Mouse (Mus musculus) skeletal muscle tissue, adult 2 months (tissue): Measurements from ENCODE around the gene Ahcy.
A peak's percentile ranks its signal among the peaks of the same experiment; 100 is the strongest.
"Not testable (repeated sequence)": the region's sequence is repeated elsewhere in the genome, so short reads cannot be mapped to it uniquely, and the experiment has no call there.

ENCODE experiments used
- DNase-seq: peaks from one replicate; pipeline ENCODE4 v3.0.0-alpha.2; 2012; ENCODE audit warnings: low read depth, low spot score

Gene Ahcy

GRCm38 (mm10) chr2:155074766-155075330 lies 551 bp upstream of the Ahcy start:
- DNase-seq: no peak

DNA sequence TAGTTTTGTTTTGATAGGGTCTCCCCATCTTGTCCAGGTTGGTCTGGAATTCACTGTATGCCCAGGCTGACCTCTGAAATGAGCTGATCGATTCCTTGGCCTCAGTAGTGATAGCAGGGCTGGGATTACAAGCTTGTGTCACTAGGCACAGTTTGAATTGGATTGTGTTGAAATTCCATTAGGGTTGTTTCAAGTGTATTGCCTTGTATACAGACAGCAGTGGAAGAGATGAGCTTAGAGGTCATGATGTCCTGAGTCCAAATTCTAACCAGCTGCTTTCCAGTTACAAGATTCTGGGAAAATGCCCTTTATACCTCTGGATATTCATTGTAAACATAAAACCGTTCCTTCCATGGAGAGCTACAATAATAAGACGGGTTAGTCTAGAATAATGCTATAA lies 950 bp downstream of the Ahcy start:
- DNase-seq: no peak

- no peak for DNase-seq
These were observed 1.7 kb downstream of the Ahcy start for GRCm38 (mm10) chr2:155072353-155073145.

GRCm38 (mm10) chr2:155071027-155071426 lies 3.3 kb downstream of the Ahcy start:
- DNase-seq: no peak

- DNase-seq: no peak
These were observed 16.9 kb downstream of the Ahcy start for GRCm38 (mm10) chr2:155057361-155057760.

GRCm38 (mm10) chr2:155056076-155056578 lies 18.2 kb downstream of the Ahcy start:
- DNase-seq: no peak

DNA sequence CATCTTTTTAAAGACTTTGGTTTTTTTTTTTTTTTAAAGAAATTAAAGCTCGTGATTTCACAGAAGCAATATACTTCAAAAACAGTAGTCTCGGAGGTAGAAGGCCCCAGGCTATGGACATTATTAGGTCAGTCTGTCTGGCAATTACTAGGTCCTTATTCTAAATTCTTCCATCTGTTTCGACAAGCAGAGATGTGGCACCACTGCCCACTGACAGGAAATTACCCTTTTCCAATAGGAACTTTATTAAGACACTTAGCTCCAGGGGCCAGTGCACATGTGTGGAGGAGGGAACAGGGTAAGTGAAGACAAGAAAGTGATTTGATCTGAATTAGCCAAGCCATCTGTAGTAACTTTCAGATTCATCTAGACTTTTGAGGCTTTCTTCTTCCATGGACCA lies 19.6 kb downstream of the Ahcy start:
- no peak for DNase-seq

GRCm38 (mm10) chr2:155053512-155053911 lies 20.8 kb downstream of the Ahcy start:
- DNase-seq: not testable (repeated sequence)

DNA sequence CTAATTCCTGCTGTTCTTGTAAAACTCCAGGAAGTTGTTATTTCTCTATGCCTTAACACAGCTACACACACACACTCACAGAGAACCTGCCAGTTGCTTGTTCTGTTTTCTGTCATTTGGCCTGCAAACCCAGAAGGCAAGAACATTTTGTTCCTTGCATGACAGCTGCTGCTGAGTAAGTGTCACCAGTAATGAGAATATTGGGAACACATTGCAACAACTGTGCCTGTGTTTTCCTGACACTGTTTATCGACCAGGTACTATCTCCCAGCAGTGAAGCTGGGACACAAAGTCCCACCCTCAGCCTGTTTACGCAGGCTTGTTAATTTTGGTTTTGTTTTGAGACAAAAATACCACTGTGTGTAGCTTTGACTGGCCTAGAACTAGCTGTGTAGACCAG lies 21.6 kb downstream of the Ahcy start:
- peak; percentile 64 for DNase-seq

- DNase-seq: no peak
These were observed 22.5 kb downstream of the Ahcy start for GRCm38 (mm10) chr2:155051622-155052351.

DNA sequence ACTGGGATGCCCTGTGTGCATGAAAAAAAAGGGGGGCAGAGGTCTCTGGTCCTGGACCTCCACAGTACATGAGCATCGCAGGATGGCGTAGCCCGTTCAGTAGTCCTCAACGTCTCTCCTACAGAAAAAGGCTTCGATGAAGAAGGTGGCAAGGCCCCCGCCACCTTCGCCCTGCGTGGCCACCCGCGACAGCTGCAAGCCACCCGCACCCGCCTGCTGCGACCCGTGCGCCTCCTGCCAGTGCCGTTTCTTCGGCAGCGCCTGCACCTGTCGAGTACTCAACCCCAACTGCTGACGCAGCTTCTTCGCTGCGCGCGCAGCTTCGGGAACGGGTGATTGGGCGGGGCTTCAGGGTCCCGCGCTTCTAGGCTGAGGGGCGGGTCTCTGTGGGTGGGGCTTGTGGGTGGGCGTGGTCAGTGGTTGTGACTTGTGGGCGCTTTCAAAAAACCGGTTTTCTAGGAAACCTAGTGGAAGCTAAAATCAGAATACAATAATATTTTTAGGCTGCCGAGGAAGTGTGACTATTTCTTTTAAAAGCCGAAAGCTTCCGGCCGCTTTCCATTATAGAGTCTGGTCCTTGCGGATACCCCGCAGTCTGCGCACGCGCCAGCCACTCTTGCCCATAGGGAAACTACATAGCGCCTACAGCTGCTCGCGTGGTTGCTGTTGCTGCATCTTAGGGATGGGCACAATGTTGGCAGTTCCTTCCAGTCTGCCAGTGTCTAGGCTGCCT lies 23.6 kb downstream of the Ahcy start:
- peak; percentile 97 for DNase-seq

DNA sequence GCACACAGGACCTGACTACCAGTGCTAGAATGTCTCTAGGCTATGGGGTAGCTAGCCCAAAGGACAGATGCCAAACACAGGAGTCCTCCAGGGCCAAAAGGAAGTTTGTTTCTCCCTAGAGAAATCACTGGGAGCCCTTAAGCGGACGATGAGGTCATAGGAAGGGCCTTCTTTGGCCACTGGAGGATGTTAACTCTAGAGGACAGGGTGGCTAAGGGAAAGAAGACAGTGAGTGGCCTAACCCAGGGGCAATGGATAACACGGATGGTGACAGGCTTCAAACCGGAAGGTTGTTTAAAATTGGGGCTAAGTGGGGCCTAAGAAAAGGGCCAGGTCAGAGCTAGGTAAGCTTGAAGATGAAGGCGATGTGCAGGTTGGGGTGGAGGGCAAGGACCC lies 24.2 kb downstream of the Ahcy start:
- DNase-seq: peak; percentile 36

DNA sequence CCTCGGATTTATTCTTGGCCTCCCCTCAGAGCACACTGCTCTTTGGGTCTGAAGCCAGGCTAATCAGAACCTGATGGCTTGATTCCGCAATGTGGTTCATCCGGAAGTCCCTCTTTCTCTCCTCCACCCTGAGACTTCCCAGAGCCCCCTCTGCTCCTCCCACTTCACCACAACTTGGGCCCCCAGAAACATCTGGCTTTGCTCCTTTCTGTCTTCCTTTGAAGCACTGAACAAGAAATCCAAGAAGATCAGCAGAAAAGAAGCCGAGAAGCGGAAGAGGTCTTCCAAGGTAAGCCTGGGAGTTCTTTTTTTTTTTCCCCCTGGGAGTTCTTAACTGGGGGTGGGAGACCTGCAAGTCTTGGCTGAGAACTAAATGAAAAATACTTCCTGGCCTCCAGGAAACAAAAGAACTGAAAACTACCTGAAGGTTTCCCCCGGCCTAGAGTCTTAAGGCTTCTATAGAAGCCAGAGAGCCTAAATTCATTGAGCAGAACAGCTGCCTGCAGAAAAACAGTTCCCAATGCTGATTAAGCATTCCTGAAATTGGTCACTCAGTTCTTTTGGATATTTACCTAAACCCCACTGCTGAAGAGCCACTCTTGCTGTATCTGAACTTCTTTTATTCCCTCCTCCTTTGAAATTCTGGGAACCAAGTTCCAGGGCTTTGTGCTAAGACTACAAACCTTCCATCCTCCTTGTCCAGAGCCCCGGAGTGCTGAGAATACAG lies 26.7 kb downstream of the Ahcy start:
- DNase-seq: no peak

- DNase-seq: no peak
These were observed 27.5 kb downstream of the Ahcy start for GRCm38 (mm10) chr2:155046803-155047202.

- no peak for DNase-seq
These were observed 29.2 kb downstream of the Ahcy start for GRCm38 (mm10) chr2:155045075-155045474.

DNA sequence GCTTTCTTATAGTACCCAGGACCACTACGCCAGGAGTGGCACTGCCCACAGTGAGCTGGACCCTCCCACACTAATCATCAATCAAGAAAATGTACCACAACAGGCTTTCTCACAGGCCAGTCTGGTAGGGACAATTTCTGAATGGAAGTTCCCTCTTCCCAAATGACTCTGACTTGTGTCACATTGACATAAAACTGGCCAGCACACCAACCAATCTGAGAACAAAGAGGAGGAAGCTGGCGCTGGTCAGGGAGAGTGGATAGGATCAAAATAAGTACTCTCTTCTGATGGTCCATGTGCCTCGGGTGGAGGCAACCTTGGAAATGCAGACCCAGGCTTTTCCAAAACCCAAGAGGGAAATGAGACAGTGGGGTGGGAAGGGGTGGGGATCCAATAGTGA lies 29.8 kb downstream of the Ahcy start:
- no peak for DNase-seq

DNA sequence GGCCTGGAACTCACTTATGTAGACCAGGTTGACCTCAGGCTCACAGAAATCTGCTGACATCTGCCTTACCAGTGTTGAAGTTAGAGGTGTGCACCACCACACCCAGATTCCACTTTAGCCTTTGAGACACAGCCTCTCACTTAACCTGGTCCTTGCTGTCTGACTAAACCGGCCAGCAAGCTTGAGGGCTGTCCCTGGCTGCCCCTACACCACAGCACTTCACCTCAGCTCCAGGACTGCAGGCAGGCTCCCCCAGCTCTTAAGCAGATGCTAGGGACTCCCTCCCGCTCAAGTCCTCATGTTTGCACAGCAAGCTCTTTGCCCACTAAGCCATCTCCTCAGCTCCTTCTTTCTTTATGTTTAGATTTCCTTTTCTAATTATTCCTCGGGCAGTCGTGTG lies 34.3 kb downstream of the Ahcy start:
- DNase-seq: no peak

DNA sequence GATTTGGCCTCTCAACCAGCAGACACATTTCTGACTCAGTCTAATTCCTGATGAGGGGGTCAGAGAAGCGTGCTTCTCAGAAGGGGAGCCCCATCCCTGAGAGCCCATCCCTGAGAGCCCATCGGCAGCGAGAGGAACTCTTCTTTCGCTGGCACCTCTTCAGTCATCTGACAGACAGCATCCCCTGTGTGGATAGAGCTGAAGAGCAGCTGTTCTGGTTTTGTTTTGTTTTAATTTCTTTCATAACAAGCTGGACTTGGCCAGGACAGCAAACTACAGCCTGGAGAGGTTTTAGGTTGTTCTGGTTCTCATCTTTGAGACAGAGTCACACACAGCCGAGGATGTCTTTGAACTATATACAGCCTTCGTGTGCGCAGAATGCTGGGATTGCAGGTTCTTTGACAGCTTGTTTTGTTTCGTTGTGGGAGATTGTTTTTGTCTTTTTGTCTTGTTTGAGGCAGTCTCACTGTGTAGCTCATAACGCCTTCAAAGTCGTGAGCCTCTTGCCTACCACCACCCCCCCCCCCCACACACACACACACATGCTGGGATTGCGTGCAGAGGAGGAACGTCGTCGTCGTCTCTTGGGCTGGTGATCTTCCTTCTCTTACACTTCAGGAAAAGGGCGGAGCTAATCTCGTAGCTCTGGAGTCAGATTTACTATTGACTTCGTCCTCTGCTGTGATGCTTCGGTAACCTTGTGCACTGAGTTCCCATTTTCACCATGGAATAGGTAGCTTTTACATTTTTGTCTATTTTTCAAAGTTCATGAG lies 41.2 kb downstream of the Ahcy start:
- no peak for DNase-seq

DNA sequence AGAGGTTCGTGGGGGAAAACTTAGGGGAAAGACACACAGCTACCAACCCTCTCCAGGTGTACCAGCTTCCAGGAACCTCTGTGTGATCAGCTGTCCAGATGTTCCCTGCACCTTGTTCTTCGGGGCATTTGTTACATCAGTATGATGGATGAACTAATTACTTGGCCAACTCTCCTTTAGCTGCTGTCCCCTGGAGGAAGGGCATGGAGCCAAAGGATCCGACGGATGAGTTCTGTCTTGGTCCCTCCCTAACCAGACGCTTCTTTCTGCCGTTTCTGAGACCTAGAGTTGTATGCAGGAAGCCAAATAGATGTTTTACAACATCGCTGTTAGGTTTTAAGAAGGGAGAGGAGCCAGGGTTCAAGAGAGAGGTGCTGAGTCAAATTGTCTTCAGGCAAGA lies 43.5 kb downstream of the Ahcy start:
- DNase-seq: no peak

GRCm38 (mm10) chr2:155020247-155020826 lies 54.0 kb downstream of the Ahcy start:
- not testable (repeated sequence) for DNase-seq
